Comparison of ENCODE assay signal across 10 mouse cellular contexts in the genomic region with DNA sequence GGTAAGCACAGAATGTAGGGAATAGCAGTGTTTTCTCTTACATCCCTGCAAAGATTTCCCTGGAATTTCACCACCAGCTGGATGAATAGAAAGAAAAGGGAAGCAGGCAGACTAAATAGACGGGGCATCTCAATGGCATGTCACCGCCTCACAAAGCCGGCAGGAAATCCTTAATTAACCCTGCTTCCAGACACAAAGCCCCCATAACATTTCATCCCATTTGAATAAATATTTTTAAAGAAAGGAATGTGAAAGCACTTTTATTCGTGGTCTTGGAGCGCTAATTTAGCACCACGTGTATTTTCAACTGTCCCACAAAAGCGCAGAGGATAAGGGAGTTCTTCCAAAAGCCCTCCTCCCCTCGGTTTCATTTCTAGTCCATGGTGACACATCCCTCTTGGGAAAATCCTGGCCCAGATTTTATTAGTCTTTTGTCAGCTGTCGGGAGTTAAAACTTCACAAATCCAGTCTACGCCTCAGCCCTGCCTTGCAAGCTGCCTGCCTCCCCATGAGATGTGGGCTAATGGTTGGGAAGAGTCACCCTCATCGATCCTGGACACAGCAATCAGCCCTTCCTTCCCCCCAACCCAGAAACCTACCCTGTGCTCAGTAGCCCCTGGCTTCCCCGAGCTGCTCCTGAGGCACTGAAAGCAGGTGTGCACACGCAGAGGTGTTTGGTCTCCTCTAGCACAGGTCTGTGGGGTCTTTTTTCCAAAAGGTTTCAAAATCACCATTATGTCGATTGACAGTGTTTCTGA. TPM values are rescaled to one million over a fixed set of nuclear protein-coding genes. Genes with fewer than 3 reads are reported as not detected.
A peak's percentile ranks its signal among the peaks of the same experiment; 100 is the strongest.
DNase-seq lines count a peak whose midpoint lies in the region; ATAC-seq and TF ChIP-seq lines count a peak whose summit lies in the region.
"Had no signal": no experiment of that assay in that cellular context is flagged by ENCODE, and none has a peak within 500 bp of the region (broad histone marks: within the 10 kb centered on the region; RNA-seq: fewer than 3 reads in every experiment).

No protein-coding gene starts in this region.

- no peak for TF ChIP-seq EP300 in stomach, postnatal 0 days (optimal IDR thresholded peaks at IDR 0.05)

- no peak for TF ChIP-seq CTCF in thymus, adult 2 months (IDR thresholded peaks at IDR 0.05; ENCODE audit: borderline replicate concordance, control insufficient read depth, extremely low read depth, insufficient read depth, low read length, poor library complexity)
- TF ChIP-seq CTCF in stomach, postnatal 0 days (IDR thresholded peaks at IDR 0.05; ENCODE audit: low read depth), result no peak

- H3K9me3 ChIP-seq in forebrain, embryonic 15.5 days, result no peaks in the 10 kb centered on the region
- no peaks in the 10 kb centered on the region for H3K9me3 ChIP-seq in limb, embryonic 11.5 days (ENCODE audit: control insufficient read depth, low read length)
- no peaks in the 10 kb centered on the region for H3K9me3 ChIP-seq in stomach, postnatal 0 days (ENCODE audit: control insufficient read depth, low read length)

- peak; percentile 67 for ATAC-seq in forebrain, embryonic 15.5 days (replicated peaks)
- no peak for ATAC-seq in limb, embryonic 11.5 days (ENCODE audit: insufficient number of reproducible peaks, low FRiP score, low TSS enrichment, low read depth)
- ATAC-seq in stomach, postnatal 0 days (ENCODE audit: low FRiP score, low TSS enrichment), result no peak
- no peak for ATAC-seq in cerebellum, adult (ENCODE audit: insufficient number of reproducible peaks, low FRiP score, low TSS enrichment)

- H3K27me3 ChIP-seq in thymus, adult 2 months (ENCODE audit: control insufficient read depth, insufficient read depth, low read length), result no peaks in the 10 kb centered on the region
- H3K27me3 ChIP-seq in forebrain, embryonic 15.5 days, result peaks cover 49% of the 10 kb centered on the region
- H3K27me3 ChIP-seq in limb, embryonic 11.5 days (ENCODE audit: control insufficient read depth, insufficient read depth, low read length), result no peaks in the 10 kb centered on the region
- peaks cover 2% of the 10 kb centered on the region; the same call in 1 of the 2 replicates for H3K27me3 ChIP-seq in stomach, postnatal 0 days (ENCODE audit: control insufficient read depth, insufficient read depth, low read length)

- no peak overlapping the region for H3K27ac ChIP-seq in thymus, adult 2 months (ENCODE audit: control insufficient read depth, insufficient read depth, low read length)
- H3K27ac ChIP-seq in forebrain, embryonic 15.5 days (replicated peaks), result peak overlapping the region; percentile 80
- peak overlapping the region; percentile 79; the same call in 1 of the 2 replicates for H3K27ac ChIP-seq in limb, embryonic 11.5 days (replicated peaks; ENCODE audit: low read depth, low read length)
- H3K27ac ChIP-seq in stomach, postnatal 0 days (replicated peaks), result no peak overlapping the region
- H3K27ac ChIP-seq: heart, adult 2 months had no signal

- H3K4me2 ChIP-seq in forebrain, embryonic 15.5 days (replicated peaks), result peak overlapping the region; percentile 28
- H3K4me2 ChIP-seq in limb, embryonic 11.5 days (ENCODE audit: low read depth, severe bottlenecking), result no peak overlapping the region
- H3K4me2 ChIP-seq in stomach, postnatal 0 days (replicated peaks; ENCODE audit: low read depth), result peak overlapping the region; percentile 29; the same call in 1 of the 2 replicates

- no peak for TF ChIP-seq POLR2A in thymus, adult 2 months (IDR thresholded peaks at IDR 0.05; ENCODE audit: control insufficient read depth, extremely low read depth, insufficient read depth, low read length, poor library complexity)

- H3K4me3 ChIP-seq in thymus, adult 2 months (ENCODE audit: control insufficient read depth, insufficient read depth, low read length), result no peak overlapping the region
- no peak overlapping the region; the same call in 1 of the 2 replicates for H3K4me3 ChIP-seq in forebrain, embryonic 15.5 days
- no peak overlapping the region for H3K4me3 ChIP-seq in limb, embryonic 11.5 days (ENCODE audit: low read depth, low read length)
- no peak overlapping the region for H3K4me3 ChIP-seq in stomach, postnatal 0 days (ENCODE audit: low read depth, low read length)
- H3K4me3 ChIP-seq: heart, adult 2 months had no signal

- WGBS in thymus, adult 2 months, result 52% methylated on average over 14 of the region's 14 CpGs
- WGBS in forebrain, embryonic 15.5 days, result 4% methylated on average over 14 of the region's 14 CpGs
- 38% methylated on average over 14 of the region's 14 CpGs for WGBS in limb, embryonic 11.5 days
- WGBS in stomach, postnatal 0 days, result 27% methylated on average over 14 of the region's 14 CpGs

- H3K9ac ChIP-seq in forebrain, embryonic 15.5 days (replicated peaks), result 0 out of 2 replicates have a peak overlapping the region, but pooled peaks have one; percentile 25
- peak overlapping the region; percentile 50 for H3K9ac ChIP-seq in limb, embryonic 11.5 days (ENCODE audit: low read length)
- no peak overlapping the region for H3K9ac ChIP-seq in stomach, postnatal 0 days (ENCODE audit: low read length)

- no peaks in the 10 kb centered on the region for H3K36me3 ChIP-seq in thymus, adult 2 months (ENCODE audit: control insufficient read depth, insufficient read depth, low read length)
- H3K36me3 ChIP-seq in forebrain, embryonic 15.5 days, result no peaks in the 10 kb centered on the region
- no peaks in the 10 kb centered on the region for H3K36me3 ChIP-seq in limb, embryonic 11.5 days (ENCODE audit: control insufficient read depth, insufficient read depth, low read length)
- H3K36me3 ChIP-seq in stomach, postnatal 0 days (ENCODE audit: control insufficient read depth, insufficient read depth, low read length), result no peaks in the 10 kb centered on the region

- peaks cover 84% of the 10 kb centered on the region for H3K4me1 ChIP-seq in thymus, adult 2 months (replicated peaks; ENCODE audit: control insufficient read depth, insufficient read depth, low read length)
- peaks cover 21% of the 10 kb centered on the region for H3K4me1 ChIP-seq in forebrain, embryonic 15.5 days
- peaks cover 20% of the 10 kb centered on the region for H3K4me1 ChIP-seq in limb, embryonic 11.5 days (ENCODE audit: control insufficient read depth, insufficient read depth, low read length)
- H3K4me1 ChIP-seq in stomach, postnatal 0 days (replicated peaks; ENCODE audit: control insufficient read depth, insufficient read depth), result no peaks in the 10 kb centered on the region

- peak; percentile 16 for DNase-seq in thymus, postnatal 4 days
- DNase-seq in thymus, adult 2 months, result no peak
- no peak for DNase-seq in limb, embryonic 11.5 days (ENCODE audit: low spot score)
- DNase-seq in stomach, postnatal 0 days (ENCODE audit: low spot score), result no peak
- no peak for DNase-seq in layer of hippocampus, adult 18-20 months (ENCODE audit: low spot score in 2 of 2)
- no peak for DNase-seq in layer of hippocampus, adult 11-12 months (ENCODE audit: low spot score)
- DNase-seq: adrenal gland, adult 2 months had no signal

RNA-seq across cellular contexts. Expression of a gene that starts 26.2 kb away (rescaled TPM):
- polyA plus RNA-seq in thymus, adult 2 months (2012; rRNA removed), result 559 and 663 TPM in 2 replicates
- 1.5 and 1.6 TPM in 2 replicates for polyA plus RNA-seq in forebrain, embryonic 15.5 days (2015; fragmentation: Nextera tagmentation; extraction: Ambion mirVana)
- polyA plus RNA-seq in limb, embryonic 11.5 days (2014; fragmentation: Nextera tagmentation; extraction: Ambion mirVana), result 1.2 and 1.6 TPM in 2 replicates
- polyA plus RNA-seq in stomach, postnatal 0 days (2015; fragmentation: Nextera tagmentation; extraction: Ambion mirVana), result 0.24 and 0.52 TPM in 2 replicates
- total RNA-seq in layer of hippocampus, adult 18-20 months (2021), result not detected

RNA-seq across cellular contexts. Expression of a gene that starts 51.2 kb away (rescaled TPM):
- 37.5 and 43.2 TPM in 2 replicates for polyA plus RNA-seq in thymus, adult 2 months (2012; rRNA removed)
- polyA plus RNA-seq in forebrain, embryonic 15.5 days (2015; fragmentation: Nextera tagmentation; extraction: Ambion mirVana), result 18.3 and 19.0 TPM in 2 replicates
- 33.6 and 41.6 TPM in 2 replicates for polyA plus RNA-seq in limb, embryonic 11.5 days (2014; fragmentation: Nextera tagmentation; extraction: Ambion mirVana)
- polyA plus RNA-seq in stomach, postnatal 0 days (2015; fragmentation: Nextera tagmentation; extraction: Ambion mirVana), result 139 and 140 TPM in 2 replicates
- 10 to 100 TPM; 25.6 to 28.8 TPM for total RNA-seq in layer of hippocampus, adult 18-20 months (2021)

Comparison
In these comparisons a context has a peak if more than half of its experiments do, and no peak if none do; other contexts are left out.
1. H3K27ac ChIP-seq: peak in forebrain, embryonic 15.5 days (single experiment) and limb, embryonic 11.5 days (single experiment); none in thymus, adult 2 months (single experiment) and stomach, postnatal 0 days (single experiment).
2. RNA of a gene that starts 26.2 kb away (polyA plus RNA-seq): 559 to 663 TPM in thymus, adult 2 months; 1.2 to 1.6 TPM in limb, embryonic 11.5 days, 1.5 to 1.6 TPM in forebrain, embryonic 15.5 days and 0.24 to 0.52 TPM in stomach, postnatal 0 days; every median in the first group is over 100 times any median in the second.